Mouse (Mus musculus): Measurements from ENCODE around the gene Gm10912. TPM values are rescaled to one million over a fixed set of nuclear protein-coding genes. Genes with fewer than 3 reads are reported as not detected.
"Not testable (repeated sequence)": the region's sequence is repeated elsewhere in the genome, so short reads cannot be mapped to it uniquely, and the experiment has no call there.

Gm10912 gene
- polyA plus RNA-seq, 1 experiment from 2014 or later, result 0.14 TPM

DNA sequence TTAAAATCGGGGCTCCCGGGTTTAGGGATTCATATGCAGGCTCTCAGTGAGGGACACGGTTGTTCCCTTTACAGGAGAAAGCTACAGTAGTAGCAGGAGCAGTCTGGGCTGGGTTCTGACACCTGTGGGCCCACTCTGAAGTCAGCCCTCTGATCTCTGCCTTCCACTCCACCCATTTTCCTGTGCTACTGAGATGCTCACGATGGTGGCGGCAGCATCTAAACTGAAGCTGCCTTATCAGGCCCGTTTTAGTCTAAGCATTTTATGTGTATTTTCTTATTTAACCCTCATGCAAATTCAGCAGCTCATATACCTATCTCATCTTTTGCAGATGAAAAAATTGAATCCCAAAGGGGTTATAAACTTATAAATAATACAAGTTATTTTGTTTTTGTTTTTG, 39.2 kb downstream of the Gm10912 start:
- H3K9me3 ChIP-seq, result no peaks in the 10 kb centered on the region
- ATAC-seq (ENCODE audit: low FRiP score, low read depth), result no peak
- H3K27me3 ChIP-seq, result no peaks in the 10 kb centered on the region
- no peak overlapping the region for H3K9ac ChIP-seq
- H3K4me2 ChIP-seq (replicated peaks), result no peak overlapping the region
- H3K36me3 ChIP-seq, result no peaks in the 10 kb centered on the region
- 81% methylated on average over 6 of the region's 6 CpGs for WGBS
- H3K4me1 ChIP-seq, result 0 out of 2 replicates have a peak, but pooled peaks cover 2% of the 10 kb centered on the region
- H3K27ac ChIP-seq, result no peak overlapping the region
- no peak overlapping the region for H3K4me3 ChIP-seq

DNA sequence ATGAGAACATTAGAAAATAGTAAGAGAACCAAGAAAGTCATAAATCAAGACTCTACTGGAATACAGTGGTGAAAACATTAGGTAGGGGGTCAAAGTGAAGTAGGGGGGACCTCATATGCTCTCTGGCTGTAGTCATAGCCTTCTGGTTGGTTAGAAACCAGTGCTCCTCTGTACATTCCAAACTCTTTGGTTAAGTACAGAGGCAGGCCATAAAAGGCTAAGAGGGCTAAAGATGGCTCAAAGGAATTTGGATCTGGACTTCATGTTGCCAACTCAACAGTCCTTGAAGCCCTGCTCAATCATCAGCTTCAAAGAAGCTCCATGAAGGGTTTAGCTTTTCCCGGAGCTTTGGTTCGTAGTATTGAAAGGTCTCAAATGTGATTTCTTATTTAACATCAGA, 43.4 kb downstream of the Gm10912 start:
- H3K27me3 ChIP-seq; ATAC-seq (ENCODE audit: low FRiP score, low read depth); H3K9me3 ChIP-seq; H3K4me1 ChIP-seq; H3K4me3 ChIP-seq; H3K27ac ChIP-seq; H3K9ac ChIP-seq; H3K36me3 ChIP-seq; H3K4me2 ChIP-seq (replicated peaks): not testable (repeated sequence)
- WGBS, result 59% methylated on average over 2 of the region's 2 CpGs

DNA sequence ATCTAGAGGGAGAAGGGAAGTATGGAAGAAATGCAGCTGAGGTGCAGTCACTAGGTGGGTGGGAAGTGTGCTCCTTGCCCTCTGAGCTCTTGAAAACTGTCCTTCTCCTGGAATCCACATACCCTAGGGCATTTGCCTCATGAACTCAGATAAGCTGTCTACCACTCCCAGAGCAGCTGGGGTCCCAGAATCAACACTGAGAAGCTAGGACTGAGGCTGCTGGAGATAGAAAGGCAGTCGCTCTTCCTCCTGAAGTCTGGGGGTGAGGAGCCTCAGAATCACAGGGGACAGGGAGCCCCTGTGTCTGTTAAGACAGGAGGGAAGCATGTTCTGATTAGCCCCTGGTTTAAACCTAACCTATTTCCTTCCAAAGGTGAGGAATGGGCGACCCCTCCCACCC, 43.9 kb downstream of the Gm10912 start:
- H3K9ac ChIP-seq, result no peak overlapping the region
- no peaks in the 10 kb centered on the region for H3K36me3 ChIP-seq
- ATAC-seq (ENCODE audit: low FRiP score, low read depth), result no peak
- no peak overlapping the region for H3K4me2 ChIP-seq (replicated peaks)
- H3K27ac ChIP-seq, result no peak overlapping the region
- no peaks in the 10 kb centered on the region for H3K4me1 ChIP-seq
- no peaks in the 10 kb centered on the region for H3K9me3 ChIP-seq
- 62% methylated on average over 2 of the region's 2 CpGs for WGBS
- no peak overlapping the region for H3K4me3 ChIP-seq
- H3K27me3 ChIP-seq, result no peaks in the 10 kb centered on the region

DNA sequence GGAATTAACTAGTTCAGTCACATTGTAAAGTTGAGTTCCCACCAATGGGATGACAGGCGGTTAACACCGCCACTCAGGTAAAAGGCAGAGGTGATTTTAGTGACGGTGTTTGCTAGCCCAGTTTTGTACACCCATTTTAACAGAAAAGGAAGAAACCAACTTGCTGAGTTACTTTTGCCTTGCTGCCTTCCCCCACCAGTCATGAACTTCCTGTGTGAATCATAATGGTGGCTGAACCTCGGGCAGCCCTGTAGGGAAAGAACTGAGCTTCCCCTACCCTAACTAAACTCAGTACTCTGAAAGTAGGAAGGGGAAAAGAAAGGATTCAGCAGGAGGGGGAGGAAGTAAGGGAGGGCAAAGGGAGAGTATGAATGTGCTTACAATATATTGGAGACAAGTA, 44.4 kb downstream of the Gm10912 start:
- Histone ChIP-seq H3K9me3 (no peaks in the 10 kb centered on the region), H3K4me3 (no peak overlapping the region), H3K9ac (no peak overlapping the region), H3K27ac (no peak overlapping the region), H3K4me2 (replicated peaks) (no peak overlapping the region), H3K27me3 (no peaks in the 10 kb centered on the region), H3K4me1 (no peaks in the 10 kb centered on the region), H3K36me3 (no peaks in the 10 kb centered on the region)
- ATAC-seq (ENCODE audit: low FRiP score, low read depth), result no peak
- WGBS, result 74% methylated on average over 4 of the region's 4 CpGs

DNA sequence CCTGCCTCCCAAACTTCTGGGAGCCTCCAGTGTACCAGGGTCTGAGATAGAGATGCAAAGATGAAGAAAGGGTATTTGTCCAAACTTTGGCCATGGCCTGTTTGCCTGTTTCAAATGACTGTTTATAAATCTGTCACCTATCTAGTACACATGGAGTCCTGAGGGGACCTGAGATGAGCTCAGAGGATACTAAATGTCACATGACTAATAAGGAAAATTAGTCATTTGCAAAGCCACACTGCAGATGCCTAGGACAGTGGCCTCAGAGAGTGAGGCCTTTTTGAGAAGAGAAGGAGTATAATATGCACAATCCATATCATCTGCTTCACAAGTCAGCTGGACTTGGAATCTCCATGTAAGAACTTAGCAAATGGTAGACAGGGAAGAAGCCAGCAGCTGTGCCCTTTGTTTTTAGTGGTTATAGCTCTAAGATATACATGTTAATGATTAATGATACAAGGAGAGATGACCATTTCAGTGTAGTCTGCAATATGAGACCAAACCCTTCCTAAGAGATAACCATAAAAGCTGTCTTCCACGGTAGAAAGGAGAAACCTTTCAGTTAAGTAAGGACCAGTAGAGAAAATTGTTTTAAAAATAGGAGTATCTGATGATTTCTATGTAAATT, 45.7 kb downstream of the Gm10912 start:
- H3K4me2 ChIP-seq (replicated peaks); H3K36me3 ChIP-seq; H3K4me1 ChIP-seq; H3K4me3 ChIP-seq; H3K27me3 ChIP-seq; H3K9ac ChIP-seq; H3K9me3 ChIP-seq; ATAC-seq (ENCODE audit: low FRiP score, low read depth); H3K27ac ChIP-seq: not testable (repeated sequence)
- no CpG with 5 or more reads among the region's 1 CpGs for WGBS

DNA sequence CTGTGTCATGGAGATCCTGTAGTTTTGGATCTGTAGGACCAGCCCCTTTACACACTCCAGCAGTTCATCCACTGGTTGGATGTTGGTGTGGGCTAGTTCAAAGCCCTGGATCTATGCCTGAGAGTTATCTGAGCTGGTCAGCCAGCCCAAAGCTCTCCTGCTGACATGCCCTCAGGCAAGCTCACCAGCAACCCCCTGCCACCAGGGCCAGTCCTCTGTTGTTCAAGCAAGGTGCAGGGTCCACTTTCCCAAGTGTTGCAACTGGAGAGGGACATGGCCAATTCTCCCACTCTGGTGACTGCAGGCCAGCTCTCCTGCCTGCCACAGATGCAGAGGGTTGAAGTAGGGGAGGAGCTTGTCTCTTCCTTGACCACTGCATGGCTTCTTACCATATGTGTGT, 47.9 kb downstream of the Gm10912 start:
- not testable (repeated sequence) for ATAC-seq (ENCODE audit: low FRiP score, low read depth); H3K4me1 ChIP-seq; H3K36me3 ChIP-seq; H3K9ac ChIP-seq; H3K9me3 ChIP-seq; H3K4me3 ChIP-seq; H3K27ac ChIP-seq; H3K4me2 ChIP-seq (replicated peaks); H3K27me3 ChIP-seq

DNA sequence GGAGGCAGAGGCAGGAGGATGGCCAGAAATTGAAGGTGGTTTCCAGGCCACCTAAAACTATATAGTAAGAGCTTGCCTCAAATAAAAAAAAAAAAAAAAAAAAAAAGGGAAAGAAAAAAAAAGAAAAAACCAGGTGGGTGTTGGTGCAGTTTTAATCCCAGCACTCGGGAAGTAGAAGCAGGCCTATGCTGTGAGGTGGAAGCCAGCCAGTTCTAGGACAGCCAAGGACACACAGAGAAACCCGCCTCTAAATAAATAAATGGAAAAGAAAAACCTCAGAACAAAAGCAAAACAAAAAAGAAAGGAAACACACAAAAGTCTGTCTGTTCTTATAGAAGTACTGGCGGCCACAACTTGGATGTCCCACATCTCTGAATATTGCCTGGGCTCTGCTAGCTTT, 49.3 kb downstream of the Gm10912 start:
- no peak overlapping the region for H3K4me2 ChIP-seq (replicated peaks)
- no peak overlapping the region for H3K9ac ChIP-seq
- H3K27ac ChIP-seq, result no peak overlapping the region
- no peak overlapping the region for H3K4me3 ChIP-seq
- no peak for ATAC-seq (ENCODE audit: low FRiP score, low read depth)
- 86% methylated on average over 3 of the region's 3 CpGs for WGBS
- no peaks in the 10 kb centered on the region for H3K27me3 ChIP-seq
- no peaks in the 10 kb centered on the region for H3K4me1 ChIP-seq
- H3K9me3 ChIP-seq, result no peaks in the 10 kb centered on the region
- no peaks in the 10 kb centered on the region for H3K36me3 ChIP-seq

Other genes with a start within 250 kb of the Gm10912 start
- gene Lmo2, start 107.8 kb upstream of the Gm10912 start, polyA plus RNA-seq (2015; fragmentation: Nextera tagmentation; extraction: Ambion mirVana), result 14.0 and 14.5 TPM in 2 replicates
- 55.5 and 56.6 TPM in 2 replicates for gene Fbxo3, start 38.1 kb upstream of the Gm10912 start, polyA plus RNA-seq (2015; fragmentation: Nextera tagmentation; extraction: Ambion mirVana)
- 2.3 and 2.9 TPM in 2 replicates for gene 4931422A03Rik, start 37.5 kb upstream of the Gm10912 start, polyA plus RNA-seq (2015; fragmentation: Nextera tagmentation; extraction: Ambion mirVana)
- gene Gm10799, start 2.7 kb downstream of the Gm10912 start, polyA plus RNA-seq (2015; fragmentation: Nextera tagmentation; extraction: Ambion mirVana), result not detected in 2 replicates
- gene Cd59b, start 4.0 kb downstream of the Gm10912 start, polyA plus RNA-seq (2015; fragmentation: Nextera tagmentation; extraction: Ambion mirVana), result 3.7 and 5.8 TPM in 2 replicates
- 19.2 and 19.8 TPM in 2 replicates for gene Cd59a, start 30.0 kb downstream of the Gm10912 start, polyA plus RNA-seq (2015; fragmentation: Nextera tagmentation; extraction: Ambion mirVana)
- not detected in 2 replicates for gene A930018P22Rik, start 56.9 kb downstream of the Gm10912 start, polyA plus RNA-seq (2015; fragmentation: Nextera tagmentation; extraction: Ambion mirVana)